14 mouse cellular contexts compared by ENCODE assay signal in genomic region chr5:112101739-112102590, GRCm38 (mm10).
A peak's percentile ranks its signal among the peaks of the same experiment; 100 is the strongest.
DNase-seq lines count a peak whose midpoint lies in the region; ATAC-seq lines count a peak whose summit lies in the region.
"Had no signal": no experiment of that assay in that cellular context is flagged by ENCODE, and none has a peak within 500 bp of the region (broad histone marks: within the 10 kb centered on the region; RNA-seq: fewer than 3 reads in every experiment).

No protein-coding gene starts in this region.

- H3K4me2 ChIP-seq in forebrain, embryonic 14.5 days (ENCODE audit: low read length), result no peak overlapping the region
- no peak overlapping the region for H3K4me2 ChIP-seq in forebrain, embryonic 12.5 days
- H3K4me2 ChIP-seq in kidney, embryonic 15.5 days, result no peak overlapping the region
- no peak overlapping the region for H3K4me2 ChIP-seq in liver, embryonic 12.5 days
- H3K4me2 ChIP-seq: embryonic facial prominence, embryonic 12.5 days had no signal

- WGBS in forebrain, embryonic 14.5 days, result 60% methylated on average over 17 of the region's 17 CpGs
- WGBS in forebrain, embryonic 12.5 days, result 80% methylated on average over 17 of the region's 17 CpGs
- WGBS in kidney, embryonic 15.5 days, result 58% methylated on average over 17 of the region's 17 CpGs
- WGBS in liver, embryonic 12.5 days (ENCODE audit: insufficient replicate concordance), result 55% methylated on average over 17 of the region's 17 CpGs

- peak; percentile 48; the same call in 1 of the 2 replicates for ATAC-seq in forebrain, embryonic 14.5 days
- ATAC-seq in forebrain, embryonic 12.5 days (ENCODE audit: low FRiP score), result no peak
- ATAC-seq in kidney, embryonic 15.5 days (replicated peaks; ENCODE audit: low FRiP score), result no peak
- no peak for ATAC-seq in liver, embryonic 12.5 days

- peak overlapping the region; percentile 68 for H3K27ac ChIP-seq in forebrain, embryonic 14.5 days (ENCODE audit: low read depth, low read length)
- no peak overlapping the region for H3K27ac ChIP-seq in forebrain, embryonic 12.5 days
- H3K27ac ChIP-seq in kidney, embryonic 15.5 days, result no peak overlapping the region
- no peak overlapping the region for H3K27ac ChIP-seq in liver, embryonic 12.5 days
- H3K27ac ChIP-seq: embryonic facial prominence, embryonic 12.5 days; gastrocnemius, adult 2 months; layer of hippocampus, adult 2 months; midbrain, embryonic 10.5 days had no signal

- no peaks in the 10 kb centered on the region for H3K36me3 ChIP-seq in forebrain, embryonic 14.5 days (ENCODE audit: control insufficient read depth, insufficient read depth, low read length)
- H3K36me3 ChIP-seq in forebrain, embryonic 12.5 days (replicated peaks), result no peaks in the 10 kb centered on the region
- no peaks in the 10 kb centered on the region for H3K36me3 ChIP-seq in kidney, embryonic 15.5 days
- no peaks in the 10 kb centered on the region for H3K36me3 ChIP-seq in liver, embryonic 12.5 days
- H3K36me3 ChIP-seq: embryonic facial prominence, embryonic 12.5 days; midbrain, embryonic 10.5 days had no signal

- H3K27me3 ChIP-seq in forebrain, embryonic 14.5 days (replicated peaks; ENCODE audit: control insufficient read depth, insufficient read depth, low read length), result no peaks in the 10 kb centered on the region
- H3K27me3 ChIP-seq in forebrain, embryonic 12.5 days, result peaks cover 16% of the 10 kb centered on the region
- H3K27me3 ChIP-seq in kidney, embryonic 15.5 days, result peaks cover 15% of the 10 kb centered on the region
- no peaks in the 10 kb centered on the region for H3K27me3 ChIP-seq in liver, embryonic 12.5 days (replicated peaks)

- H3K4me1 ChIP-seq in forebrain, embryonic 14.5 days (ENCODE audit: control insufficient read depth, insufficient read depth, low read length), result peaks cover 15% of the 10 kb centered on the region
- H3K4me1 ChIP-seq in forebrain, embryonic 12.5 days, result 0 out of 2 replicates have a peak, but pooled peaks cover 5% of the 10 kb centered on the region
- peaks cover 2% of the 10 kb centered on the region; the same call in 1 of the 2 replicates for H3K4me1 ChIP-seq in kidney, embryonic 15.5 days
- no peaks in the 10 kb centered on the region for H3K4me1 ChIP-seq in liver, embryonic 12.5 days
- H3K4me1 ChIP-seq: embryonic facial prominence, embryonic 12.5 days had no signal

- H3K9ac ChIP-seq in forebrain, embryonic 14.5 days (ENCODE audit: low read length), result no peak overlapping the region
- H3K9ac ChIP-seq in forebrain, embryonic 12.5 days, result no peak overlapping the region
- H3K9ac ChIP-seq in kidney, embryonic 15.5 days, result no peak overlapping the region
- H3K9ac ChIP-seq in liver, embryonic 12.5 days, result no peak overlapping the region
- H3K9ac ChIP-seq: embryonic facial prominence, embryonic 12.5 days had no signal

- no peak overlapping the region for H3K4me3 ChIP-seq in forebrain, embryonic 14.5 days (ENCODE audit: low read depth, low read length)
- H3K4me3 ChIP-seq in forebrain, embryonic 12.5 days (replicated peaks), result no peak overlapping the region
- H3K4me3 ChIP-seq in kidney, embryonic 15.5 days (replicated peaks), result no peak overlapping the region
- H3K4me3 ChIP-seq in liver, embryonic 12.5 days, result no peak overlapping the region
- H3K4me3 ChIP-seq: embryonic facial prominence, embryonic 12.5 days; gastrocnemius, adult 2 months; layer of hippocampus, adult 2 months; midbrain, embryonic 10.5 days had no signal

- H3K9me3 ChIP-seq in forebrain, embryonic 14.5 days (replicated peaks; ENCODE audit: control insufficient read depth, low read length), result no peaks in the 10 kb centered on the region
- H3K9me3 ChIP-seq in forebrain, embryonic 12.5 days, result no peaks in the 10 kb centered on the region
- no peaks in the 10 kb centered on the region for H3K9me3 ChIP-seq in kidney, embryonic 15.5 days (replicated peaks)
- no peaks in the 10 kb centered on the region for H3K9me3 ChIP-seq in liver, embryonic 12.5 days (replicated peaks)
- H3K9me3 ChIP-seq: embryonic facial prominence, embryonic 12.5 days; midbrain, embryonic 10.5 days had no signal

- peak; percentile 74 for DNase-seq in forebrain, embryonic 14.5 days (ENCODE audit: low spot score)
- peak; percentile 27 for DNase-seq in kidney, postnatal 10 days
- DNase-seq in T-cell, adult 2 months (ENCODE audit: low spot score), result peak; percentile 46
- DNase-seq in lung, postnatal 14 days, result peak; percentile 9
- no peak for DNase-seq in gastrocnemius, adult 18-20 months (ENCODE audit: low spot score)
- DNase-seq: cerebellum, adult 11-12 months; gastrocnemius, adult 2 months; right cerebral cortex, adult 18-20 months had no signal
